Mouse (Mus musculus): Measurements from ENCODE around the gene Ndufa13. TPM values are rescaled to one million over a fixed set of nuclear protein-coding genes. Genes with fewer than 3 reads are reported as not detected.

Gene Ndufa13
- polyA plus RNA-seq, 1 experiment = 135 TPM

- no peaks in the 10 kb centered on the region for H3K79me3 ChIP-seq (ENCODE audit: low read depth)
- no peak for TF ChIP-seq MYOG (IDR thresholded peaks at IDR 0.05; ENCODE audit: control insufficient read depth, extremely low read depth, insufficient read length)
- no peak for TF ChIP-seq CEBPB (IDR thresholded peaks at IDR 0.05; ENCODE audit: low read depth)
- no peak for TF ChIP-seq FOSL1 (IDR thresholded peaks at IDR 0.05; ENCODE audit: insufficient read depth, low read length, poor library complexity, severe bottlenecking)
- TF ChIP-seq CTCF (IDR thresholded peaks at IDR 0.05; ENCODE audit: control insufficient read depth, insufficient read depth, insufficient read length) = no peak
- TF ChIP-seq USF1 (IDR thresholded peaks at IDR 0.05; ENCODE audit: low read depth) = no peak
- no peak for TF ChIP-seq MAX (IDR thresholded peaks at IDR 0.05)
- TF ChIP-seq MYOD1 (IDR thresholded peaks at IDR 0.05; ENCODE audit: control insufficient read depth, insufficient read length, low read depth) = no peak
- no peaks in the 10 kb centered on the region for H3K79me2 ChIP-seq (ENCODE audit: control insufficient read depth, insufficient read depth)
- H3K27me3 ChIP-seq (ENCODE audit: control insufficient read depth, insufficient read depth, insufficient read length) = peaks cover 8% of the 10 kb centered on the region
- H3K36me3 ChIP-seq (ENCODE audit: control insufficient read depth, insufficient read depth) = no peaks in the 10 kb centered on the region
- H3K4me3 ChIP-seq (ENCODE audit: insufficient read depth, poor library complexity, severe bottlenecking) = no peak overlapping the region
- H3ac ChIP-seq (ENCODE audit: control insufficient read depth, insufficient read length, low read depth) = no peak overlapping the region
Observed at GRCm38 (mm10) chr8:69882021-69882756, 20.2 kb downstream of the Ndufa13 start.

- TF ChIP-seq FOSL1 (IDR thresholded peaks at IDR 0.05; ENCODE audit: insufficient read depth, low read length, poor library complexity, severe bottlenecking) = no peak
- TF ChIP-seq MYOG (IDR thresholded peaks at IDR 0.05; ENCODE audit: control insufficient read depth, extremely low read depth, insufficient read length) = no peak
- no peak for TF ChIP-seq USF1 (IDR thresholded peaks at IDR 0.05; ENCODE audit: low read depth)
- no peak for TF ChIP-seq MAX (IDR thresholded peaks at IDR 0.05)
- H3ac ChIP-seq (ENCODE audit: control insufficient read depth, insufficient read length, low read depth) = no peak overlapping the region
- H3K79me3 ChIP-seq (ENCODE audit: low read depth) = no peaks in the 10 kb centered on the region
- H3K79me2 ChIP-seq (ENCODE audit: control insufficient read depth, insufficient read depth) = no peaks in the 10 kb centered on the region
- H3K4me3 ChIP-seq (ENCODE audit: insufficient read depth, poor library complexity, severe bottlenecking) = no peak overlapping the region
- H3K36me3 ChIP-seq (ENCODE audit: control insufficient read depth, insufficient read depth) = no peaks in the 10 kb centered on the region
- H3K27me3 ChIP-seq (ENCODE audit: control insufficient read depth, insufficient read depth, insufficient read length) = peaks cover 5% of the 10 kb centered on the region
Observed at GRCm38 (mm10) chr8:69881261-69881865, 21.0 kb downstream of the Ndufa13 start.

- H3K36me3 ChIP-seq (ENCODE audit: control insufficient read depth, insufficient read depth) = no peaks in the 10 kb centered on the region
- H3ac ChIP-seq (ENCODE audit: control insufficient read depth, insufficient read length, low read depth) = no peak overlapping the region
- peaks cover 2% of the 10 kb centered on the region for H3K27me3 ChIP-seq (ENCODE audit: control insufficient read depth, insufficient read depth, insufficient read length)
- H3K4me3 ChIP-seq (ENCODE audit: insufficient read depth, poor library complexity, severe bottlenecking) = no peak overlapping the region
- TF ChIP-seq CTCF (IDR thresholded peaks at IDR 0.05; ENCODE audit: control insufficient read depth, insufficient read depth, insufficient read length) (no peak), USF1 (IDR thresholded peaks at IDR 0.05; ENCODE audit: low read depth) (no peak), MAX (IDR thresholded peaks at IDR 0.05) (no peak), MYOG (IDR thresholded peaks at IDR 0.05; ENCODE audit: control insufficient read depth, extremely low read depth, insufficient read length) (no peak), FOSL1 (IDR thresholded peaks at IDR 0.05; ENCODE audit: insufficient read depth, low read length, poor library complexity, severe bottlenecking) (no peak), CEBPB (IDR thresholded peaks at IDR 0.05; ENCODE audit: low read depth) (no peak), MYOD1 (IDR thresholded peaks at IDR 0.05; ENCODE audit: control insufficient read depth, insufficient read length, low read depth) (no peak)
- no peaks in the 10 kb centered on the region for H3K79me2 ChIP-seq (ENCODE audit: control insufficient read depth, insufficient read depth)
- H3K79me3 ChIP-seq (ENCODE audit: low read depth) = no peaks in the 10 kb centered on the region
Observed at GRCm38 (mm10) chr8:69880841-69881240, 21.5 kb downstream of the Ndufa13 start.

- Histone ChIP-seq H3K79me3 (ENCODE audit: low read depth) (no peaks in the 10 kb centered on the region), H3K36me3 (ENCODE audit: control insufficient read depth, insufficient read depth) (no peaks in the 10 kb centered on the region), H3ac (ENCODE audit: control insufficient read depth, insufficient read length, low read depth) (no peak overlapping the region), H3K79me2 (ENCODE audit: control insufficient read depth, insufficient read depth) (no peaks in the 10 kb centered on the region), H3K4me3 (ENCODE audit: insufficient read depth, poor library complexity, severe bottlenecking) (no peak overlapping the region), H3K27me3 (ENCODE audit: control insufficient read depth, insufficient read depth, insufficient read length) (no peaks in the 10 kb centered on the region)
- TF ChIP-seq CEBPB (IDR thresholded peaks at IDR 0.05; ENCODE audit: low read depth) (no peak), MAX (IDR thresholded peaks at IDR 0.05) (no peak), USF1 (IDR thresholded peaks at IDR 0.05; ENCODE audit: low read depth) (no peak), CTCF (IDR thresholded peaks at IDR 0.05; ENCODE audit: control insufficient read depth, insufficient read depth, insufficient read length) (no peak), MYOD1 (IDR thresholded peaks at IDR 0.05; ENCODE audit: control insufficient read depth, insufficient read length, low read depth) (no peak), MYOG (IDR thresholded peaks at IDR 0.05; ENCODE audit: control insufficient read depth, extremely low read depth, insufficient read length) (no peak), FOSL1 (IDR thresholded peaks at IDR 0.05; ENCODE audit: insufficient read depth, low read length, poor library complexity, severe bottlenecking) (no peak)
Observed at GRCm38 (mm10) chr8:69879678-69880077, 22.7 kb downstream of the Ndufa13 start.

- no peaks in the 10 kb centered on the region for H3K27me3 ChIP-seq (ENCODE audit: control insufficient read depth, insufficient read depth, insufficient read length)
- no peaks in the 10 kb centered on the region for H3K79me2 ChIP-seq (ENCODE audit: control insufficient read depth, insufficient read depth)
- no peak for TF ChIP-seq MYOD1 (IDR thresholded peaks at IDR 0.05; ENCODE audit: control insufficient read depth, insufficient read length, low read depth)
- no peak for TF ChIP-seq CTCF (IDR thresholded peaks at IDR 0.05; ENCODE audit: control insufficient read depth, insufficient read depth, insufficient read length)
- no peak for TF ChIP-seq USF1 (IDR thresholded peaks at IDR 0.05; ENCODE audit: low read depth)
- no peak for TF ChIP-seq FOSL1 (IDR thresholded peaks at IDR 0.05; ENCODE audit: insufficient read depth, low read length, poor library complexity, severe bottlenecking)
- no peak for TF ChIP-seq CEBPB (IDR thresholded peaks at IDR 0.05; ENCODE audit: low read depth)
- no peak for TF ChIP-seq MYOG (IDR thresholded peaks at IDR 0.05; ENCODE audit: control insufficient read depth, extremely low read depth, insufficient read length)
- no peak for TF ChIP-seq MAX (IDR thresholded peaks at IDR 0.05)
Observed at GRCm38 (mm10) chr8:69877992-69878391, 24.4 kb downstream of the Ndufa13 start.

More at GRCm38 (mm10) chr8:69877992-69878391, 24.4 kb downstream of the Ndufa13 start:
- H3ac ChIP-seq (ENCODE audit: control insufficient read depth, insufficient read length, low read depth) = no peak overlapping the region
- H3K79me3 ChIP-seq (ENCODE audit: low read depth) = no peaks in the 10 kb centered on the region
- H3K36me3 ChIP-seq (ENCODE audit: control insufficient read depth, insufficient read depth) = no peaks in the 10 kb centered on the region
- no peak overlapping the region for H3K4me3 ChIP-seq (ENCODE audit: insufficient read depth, poor library complexity, severe bottlenecking)

Data from C2C12 (cell line).